Mouse (Mus musculus): ENCODE data around the gene Tmem160. TPM values are rescaled to one million over a fixed set of nuclear protein-coding genes. Genes with fewer than 3 reads are reported as not detected.

The Tmem160 gene
- polyA plus RNA-seq, 1 experiment from 2014 or later = 64.4 TPM

GRCm38 (mm10) chr7:16475321-16475720 is 22.7 kb downstream of the Tmem160 start:
- no peaks in the 10 kb centered on the region for H3K9me3 ChIP-seq
- H3K27me3 ChIP-seq (ENCODE audit: poor library complexity, severe bottlenecking) = peaks cover 90% of the 10 kb centered on the region
- no peak overlapping the region for H3K27ac ChIP-seq
- 4% methylated on average over 23 of the region's 23 CpGs for WGBS
- no peaks in the 10 kb centered on the region for H3K36me3 ChIP-seq (replicated peaks)
- H3K4me3 ChIP-seq = peak overlapping the region; percentile 48
- no peak for DNase-seq (ENCODE audit: extremely low spot score, low spot score)
- peaks cover 31% of the 10 kb centered on the region for H3K4me1 ChIP-seq

GRCm38 (mm10) chr7:16475764-16476599 is 23.4 kb downstream of the Tmem160 start:
- Histone ChIP-seq H3K9me3 (no peaks in the 10 kb centered on the region), H3K36me3 (replicated peaks) (no peaks in the 10 kb centered on the region), H3K27ac (no peak overlapping the region), H3K4me3 (peak overlapping the region; percentile 48), H3K27me3 (ENCODE audit: poor library complexity, severe bottlenecking) (peaks cover 86% of the 10 kb centered on the region), H3K4me1 (peaks cover 31% of the 10 kb centered on the region)
- no peak for DNase-seq (ENCODE audit: extremely low spot score, low spot score)
- 1% methylated on average over 59 of the region's 59 CpGs for WGBS

- Histone ChIP-seq H3K4me1 (peaks cover 31% of the 10 kb centered on the region), H3K27ac (no peak overlapping the region), H3K36me3 (replicated peaks) (no peaks in the 10 kb centered on the region), H3K27me3 (ENCODE audit: poor library complexity, severe bottlenecking) (peaks cover 79% of the 10 kb centered on the region), H3K9me3 (no peaks in the 10 kb centered on the region), H3K4me3 (peak overlapping the region; percentile 48)
- DNase-seq (ENCODE audit: extremely low spot score, low spot score) = no peak
- WGBS = 2% methylated on average over 34 of the region's 34 CpGs
Observed at GRCm38 (mm10) chr7:16476600-16476989, 24.0 kb downstream of the Tmem160 start.

GRCm38 (mm10) chr7:16477628-16478027 is 25.0 kb downstream of the Tmem160 start, which contains the start of gene Npas1:
Gene Npas1, minus strand, starts transcription at chr7:16477728.
- H3K4me3 ChIP-seq = peak within 1 kb of the TSS; percentile 48
- peaks cover 23% of the 10 kb centered on the region for H3K4me1 ChIP-seq
- H3K9me3 ChIP-seq = no peaks in the 10 kb centered on the region
- whole genome bisulfite sequencing = 92% methylated on average over 8 of the region's 8 CpGs
- no peaks in the 10 kb centered on the region for H3K36me3 ChIP-seq (replicated peaks)
- H3K27me3 ChIP-seq (ENCODE audit: poor library complexity, severe bottlenecking) = peaks cover 69% of the 10 kb centered on the region
- DNase-seq (ENCODE audit: extremely low spot score, low spot score) = no peak
- H3K27ac ChIP-seq = no peak within 1 kb of the TSS

GRCm38 (mm10) chr7:16488816-16489215 is 36.2 kb downstream of the Tmem160 start:
- Histone ChIP-seq H3K9me3 (no peaks in the 10 kb centered on the region), H3K27ac (no peak overlapping the region), H3K4me3 (no peak overlapping the region), H3K36me3 (replicated peaks) (no peaks in the 10 kb centered on the region), H3K27me3 (ENCODE audit: poor library complexity, severe bottlenecking) (no peaks in the 10 kb centered on the region), H3K4me1 (no peaks in the 10 kb centered on the region)
- DNase-seq (ENCODE audit: extremely low spot score, low spot score) = no peak

- no peaks in the 10 kb centered on the region for H3K4me1 ChIP-seq
- no peak overlapping the region for H3K4me3 ChIP-seq
- 88% methylated on average over 9 of the region's 9 CpGs for WGBS
Observed at GRCm38 (mm10) chr7:16489948-16490347, 37.4 kb downstream of the Tmem160 start.

GRCm38 (mm10) chr7:16491759-16492158 is 39.2 kb downstream of the Tmem160 start:
- H3K27me3 ChIP-seq (ENCODE audit: poor library complexity, severe bottlenecking) = no peaks in the 10 kb centered on the region
- H3K36me3 ChIP-seq (replicated peaks) = peaks cover 18% of the 10 kb centered on the region
- no peak overlapping the region for H3K4me3 ChIP-seq
- H3K4me1 ChIP-seq = no peaks in the 10 kb centered on the region
- 27% methylated on average over 3 of the region's 3 CpGs for WGBS
- H3K27ac ChIP-seq = no peak overlapping the region
- H3K9me3 ChIP-seq = no peaks in the 10 kb centered on the region
- peak; percentile 66 for DNase-seq (ENCODE audit: extremely low spot score, low spot score)

More at GRCm38 (mm10) chr7:16489948-16490347, 37.4 kb downstream of the Tmem160 start:
- H3K36me3 ChIP-seq (replicated peaks) = no peaks in the 10 kb centered on the region; the same call in 1 of the 2 replicates
- no peaks in the 10 kb centered on the region for H3K9me3 ChIP-seq
- no peak overlapping the region for H3K27ac ChIP-seq
- H3K27me3 ChIP-seq (ENCODE audit: poor library complexity, severe bottlenecking) = no peaks in the 10 kb centered on the region
- DNase-seq (ENCODE audit: extremely low spot score, low spot score) = no peak

GRCm38 (mm10) chr7:16492211-16492610 is 39.6 kb downstream of the Tmem160 start:
- DNase-seq (ENCODE audit: extremely low spot score, low spot score) = no peak
- no peak overlapping the region for H3K4me3 ChIP-seq
- WGBS = 59% methylated on average over 3 of the region's 3 CpGs
- no peak overlapping the region for H3K27ac ChIP-seq
- peaks cover 23% of the 10 kb centered on the region for H3K36me3 ChIP-seq (replicated peaks)
- H3K27me3 ChIP-seq (ENCODE audit: poor library complexity, severe bottlenecking) = no peaks in the 10 kb centered on the region
- H3K9me3 ChIP-seq = no peaks in the 10 kb centered on the region
- no peaks in the 10 kb centered on the region for H3K4me1 ChIP-seq

- Histone ChIP-seq H3K4me3 (no peak overlapping the region), H3K27me3 (ENCODE audit: poor library complexity, severe bottlenecking) (no peaks in the 10 kb centered on the region), H3K27ac (no peak overlapping the region), H3K36me3 (replicated peaks) (peaks cover 34% of the 10 kb centered on the region), H3K9me3 (no peaks in the 10 kb centered on the region), H3K4me1 (no peaks in the 10 kb centered on the region)
- peak; percentile 41 for DNase-seq (ENCODE audit: extremely low spot score, low spot score)
- 35% methylated on average over 2 of the region's 2 CpGs for WGBS
Observed at GRCm38 (mm10) chr7:16493361-16493760, 40.8 kb downstream of the Tmem160 start.

- H3K4me1 ChIP-seq = no peaks in the 10 kb centered on the region
- H3K9me3 ChIP-seq = no peaks in the 10 kb centered on the region
- no peak for DNase-seq (ENCODE audit: extremely low spot score, low spot score)
- H3K27me3 ChIP-seq (ENCODE audit: poor library complexity, severe bottlenecking) = no peaks in the 10 kb centered on the region
- H3K36me3 ChIP-seq (replicated peaks) = peaks cover 57% of the 10 kb centered on the region
- H3K4me3 ChIP-seq = no peak overlapping the region
- no peak overlapping the region for H3K27ac ChIP-seq
- WGBS = 91% methylated on average over 3 of the region's 3 CpGs
Observed at GRCm38 (mm10) chr7:16496260-16496659, 43.7 kb downstream of the Tmem160 start.

GRCm38 (mm10) chr7:16499671-16500104 is 47.1 kb downstream of the Tmem160 start:
- 93% methylated on average over 6 of the region's 6 CpGs for WGBS
- Histone ChIP-seq H3K27ac (no peak overlapping the region), H3K27me3 (ENCODE audit: poor library complexity, severe bottlenecking) (no peaks in the 10 kb centered on the region), H3K4me1 (no peaks in the 10 kb centered on the region), H3K36me3 (replicated peaks) (peaks cover 91% of the 10 kb centered on the region), H3K9me3 (no peaks in the 10 kb centered on the region), H3K4me3 (no peak overlapping the region)
- no peak for DNase-seq (ENCODE audit: extremely low spot score, low spot score)

- H3K9me3 ChIP-seq = no peaks in the 10 kb centered on the region
- DNase-seq (ENCODE audit: extremely low spot score, low spot score) = no peak
- no peaks in the 10 kb centered on the region for H3K4me1 ChIP-seq
- no peaks in the 10 kb centered on the region for H3K27me3 ChIP-seq (ENCODE audit: poor library complexity, severe bottlenecking)
- no peak overlapping the region for H3K4me3 ChIP-seq
- H3K27ac ChIP-seq = no peak overlapping the region
- H3K36me3 ChIP-seq (replicated peaks) = peaks cover 94% of the 10 kb centered on the region
- 91% methylated on average over 4 of the region's 4 CpGs for WGBS
Observed at GRCm38 (mm10) chr7:16501571-16501970, 49.0 kb downstream of the Tmem160 start.

- Histone ChIP-seq H3K4me3 (no peak overlapping the region), H3K9me3 (no peaks in the 10 kb centered on the region), H3K27ac (no peak overlapping the region), H3K36me3 (replicated peaks) (peaks cover 95% of the 10 kb centered on the region), H3K4me1 (no peaks in the 10 kb centered on the region), H3K27me3 (ENCODE audit: poor library complexity, severe bottlenecking) (no peaks in the 10 kb centered on the region)
- no peak for DNase-seq (ENCODE audit: extremely low spot score, low spot score)
- 88% methylated on average over 2 of the region's 2 CpGs for WGBS
Observed at GRCm38 (mm10) chr7:16504573-16505225, 52.1 kb downstream of the Tmem160 start.

All from forebrain, embryonic 10.5 days (tissue).